Comparison of ENCODE assay signal across 15 mouse cellular contexts in the genomic region with DNA sequence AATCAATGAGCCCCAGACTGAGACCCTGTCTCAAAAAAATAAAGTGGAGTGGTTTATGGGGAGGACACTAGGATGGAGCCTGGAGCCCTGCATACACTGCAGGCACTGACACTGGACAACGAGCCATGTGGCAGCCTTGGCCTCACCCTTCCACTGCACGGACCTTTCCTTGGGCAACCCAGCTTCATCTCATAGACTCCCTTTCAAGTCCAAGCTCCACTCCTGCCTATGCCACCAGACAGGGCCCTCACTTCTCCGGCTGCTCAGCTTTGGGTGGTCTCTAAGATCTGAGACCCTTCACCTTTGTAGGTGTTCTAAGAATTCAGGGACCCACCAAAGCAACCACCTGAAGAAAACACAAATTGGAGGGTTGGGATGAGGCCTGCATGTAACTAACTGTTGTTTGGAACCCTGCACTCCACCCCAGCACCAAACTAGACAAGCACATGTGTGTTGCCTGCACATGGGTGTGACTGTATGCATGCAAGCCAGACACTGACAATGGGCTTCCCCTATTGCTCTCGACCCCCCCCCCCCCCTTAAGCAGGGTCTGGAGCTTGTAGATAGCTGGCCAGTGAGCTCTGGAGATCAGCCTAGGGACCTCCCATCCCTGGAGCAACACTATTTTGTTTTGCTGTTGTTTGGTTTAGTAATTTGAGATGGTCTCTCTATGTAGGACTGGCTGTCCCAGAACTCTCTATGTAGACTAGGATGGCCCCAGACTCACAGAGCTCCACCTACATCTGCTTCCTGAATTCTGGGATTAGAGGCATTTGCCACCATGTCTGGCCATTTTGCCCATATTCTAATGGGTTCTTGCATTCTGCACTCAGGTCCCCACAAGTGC. TPM values are rescaled to one million over a fixed set of nuclear protein-coding genes. Genes with fewer than 3 reads are reported as not detected.
DNase-seq lines count a peak whose midpoint lies in the region; ATAC-seq and TF ChIP-seq lines count a peak whose summit lies in the region.
"Had no signal": no experiment of that assay in that cellular context is flagged by ENCODE, and none has a peak within 500 bp of the region (broad histone marks: within the 10 kb centered on the region; RNA-seq: fewer than 3 reads in every experiment).

No protein-coding gene starts in this region.

- peak overlapping the region; percentile 1; the same call in 1 of the 2 replicates for H3K27ac ChIP-seq in layer of hippocampus, adult 2 months
- peak overlapping the region; percentile 81 for H3K27ac ChIP-seq in liver, embryonic 15.5 days (replicated peaks)
- no peak overlapping the region for H3K27ac ChIP-seq in hindbrain, embryonic 12.5 days
- H3K27ac ChIP-seq: embryonic facial prominence, embryonic 12.5 days; hindbrain, embryonic 10.5 days; limb, embryonic 13.5 days had no signal

- H3K9ac ChIP-seq in liver, embryonic 15.5 days: peak overlapping the region; percentile 22; the same call in 1 of the 2 replicates
- H3K9ac ChIP-seq in hindbrain, embryonic 12.5 days: no peak overlapping the region
- H3K9ac ChIP-seq: embryonic facial prominence, embryonic 12.5 days; limb, embryonic 13.5 days had no signal

- no peak for DNase-seq in layer of hippocampus, adult 2 months (ENCODE audit: low spot score in 2 of 2)
- DNase-seq in layer of hippocampus, postnatal 36 days: no peak
- no peak for DNase-seq in adrenal gland, postnatal 4 days (ENCODE audit: low spot score in 2 of 2)
- DNase-seq in thymus, postnatal 14 days: no peak
- DNase-seq: cerebellum, adult 2 months; gastrocnemius, postnatal 25 days; kidney, adult 9 months; kidney, postnatal 36 days had no signal

- peaks cover 71% of the 10 kb centered on the region for H3K4me1 ChIP-seq in liver, embryonic 15.5 days (replicated peaks)
- peaks cover 8% of the 10 kb centered on the region for H3K4me1 ChIP-seq in hindbrain, embryonic 12.5 days

- peak overlapping the region; percentile 54 for H3K4me2 ChIP-seq in liver, embryonic 15.5 days
- H3K4me2 ChIP-seq in hindbrain, embryonic 12.5 days (replicated peaks): no peak overlapping the region
- H3K4me2 ChIP-seq: embryonic facial prominence, embryonic 12.5 days; limb, embryonic 13.5 days had no signal

- no peaks in the 10 kb centered on the region for H3K9me3 ChIP-seq in liver, embryonic 15.5 days (replicated peaks)
- H3K9me3 ChIP-seq in hindbrain, embryonic 12.5 days (replicated peaks): no peaks in the 10 kb centered on the region
- H3K9me3 ChIP-seq: hindbrain, embryonic 10.5 days; limb, embryonic 13.5 days had no signal

- 58% methylated on average over 4 of the region's 4 CpGs for WGBS in liver, embryonic 15.5 days (ENCODE audit: insufficient replicate concordance)
- WGBS in hindbrain, embryonic 12.5 days: 85% methylated on average over 4 of the region's 4 CpGs

- peak; percentile 41; the same call in 1 of the 2 replicates for ATAC-seq in erythroblast, adult 5-6 weeks (replicated peaks; ENCODE audit: low FRiP score, poor library complexity, severe bottlenecking)
- ATAC-seq in liver, embryonic 15.5 days (ENCODE audit: insufficient read depth): peak; percentile 74
- no peak for ATAC-seq in hindbrain, embryonic 12.5 days (ENCODE audit: low FRiP score)
- ATAC-seq: lung, postnatal 0 days had no signal

- no peak overlapping the region for H3K4me3 ChIP-seq in layer of hippocampus, adult 2 months
- H3K4me3 ChIP-seq in liver, embryonic 15.5 days (replicated peaks): no peak overlapping the region
- no peak overlapping the region for H3K4me3 ChIP-seq in hindbrain, embryonic 12.5 days
- H3K4me3 ChIP-seq: embryonic facial prominence, embryonic 12.5 days; hindbrain, embryonic 10.5 days; limb, embryonic 13.5 days had no signal

- H3K36me3 ChIP-seq in liver, embryonic 15.5 days (replicated peaks): peaks cover 76% of the 10 kb centered on the region
- peaks cover 30% of the 10 kb centered on the region for H3K36me3 ChIP-seq in hindbrain, embryonic 12.5 days

- no peaks in the 10 kb centered on the region for H3K27me3 ChIP-seq in liver, embryonic 15.5 days
- H3K27me3 ChIP-seq in hindbrain, embryonic 12.5 days: no peaks in the 10 kb centered on the region
- H3K27me3 ChIP-seq: embryonic facial prominence, embryonic 12.5 days; limb, embryonic 13.5 days had no signal

- TF ChIP-seq CTCF in layer of hippocampus, adult 2 months (conservative IDR thresholded peaks at IDR 0.05): no peak

RNA-seq across cellular contexts. Expression of a gene that starts 7.2 kb away (rescaled TPM):
- 10 to 100 TPM; 19.7 to 21.4 TPM for total RNA-seq in layer of hippocampus, adult 2 months (2021)
- 10 to 100 TPM; 19.6 to 21.7 TPM for total RNA-seq in layer of hippocampus, postnatal 36 days (2021)
- 274 and 358 TPM in 2 replicates for total RNA-seq in erythroblast, adult 5-6 weeks (2015; ENCODE audit: low replicate concordance)
- 493 and 499 TPM in 2 replicates for total RNA-seq in erythroblast, adult 5-6 weeks (2017; ENCODE audit: low replicate concordance)
- 101 and 114 TPM in 2 replicates for polyA plus RNA-seq in liver, embryonic 15.5 days (2015; fragmentation: Nextera tagmentation; extraction: Ambion mirVana)
- total RNA-seq in adrenal gland, postnatal 4 days (2021): 10 to 100 TPM; 60.2 to 67.6 TPM
- polyA plus RNA-seq in hindbrain, embryonic 12.5 days (2016; fragmentation: Nextera tagmentation; extraction: Ambion mirVana): 20.2 and 20.3 TPM in 2 replicates

RNA-seq across cellular contexts. Expression of a gene that starts 7.7 kb away (rescaled TPM):
- 10 to 100 TPM; 74.6 to 75.1 TPM for total RNA-seq in layer of hippocampus, adult 2 months (2021)
- total RNA-seq in layer of hippocampus, postnatal 36 days (2021): 10 to 100 TPM; 66.3 to 68.1 TPM
- total RNA-seq in erythroblast, adult 5-6 weeks (2015; ENCODE audit: low replicate concordance): 27.9 and 29.9 TPM in 2 replicates
- 26.8 and 29.1 TPM in 2 replicates for total RNA-seq in erythroblast, adult 5-6 weeks (2017; ENCODE audit: low replicate concordance)
- polyA plus RNA-seq in liver, embryonic 15.5 days (2015; fragmentation: Nextera tagmentation; extraction: Ambion mirVana): 87.6 and 94.1 TPM in 2 replicates
- total RNA-seq in adrenal gland, postnatal 4 days (2021): 100 to 1,000 TPM in 1 of 2 experiments, 10 to 100 TPM in 1; 99.0 to 129 TPM
- polyA plus RNA-seq in hindbrain, embryonic 12.5 days (2016; fragmentation: Nextera tagmentation; extraction: Ambion mirVana): 58.4 and 60.3 TPM in 2 replicates

Comparison
In these comparisons a context has a peak if more than half of its experiments do, and no peak if none do; other contexts are left out.
1. RNA of a gene that starts 7.2 kb away (total RNA-seq): 274 to 499 TPM in erythroblast, adult 5-6 weeks; 60.2 to 67.6 TPM in adrenal gland, postnatal 4 days, 19.6 to 21.7 TPM in layer of hippocampus, postnatal 36 days and 19.7 to 21.4 TPM in layer of hippocampus, adult 2 months; every median in the first group is over 4 times any median in the second.